Mouse (Mus musculus) midbrain, embryonic 16.5 days (tissue): ENCODE data around the gene Rmnd5a. TPM values are rescaled to one million over a fixed set of nuclear protein-coding genes. Genes with fewer than 3 reads are reported as not detected.
"Not testable (repeated sequence)": the region's sequence is repeated elsewhere in the genome, so short reads cannot be mapped to it uniquely, and the experiment has no call there.

ENCODE experiments used
- ATAC-seq: fragments of 200-750 bp; cut with Nextera tagmentation; 2 replicates; pipeline ENCODE4 v1.8.0; 2017; ENCODE audit warnings: moderate TSS enrichment
- H3K27ac ChIP-seq: fragments of 300-500 bp; sonication (generic); 2 replicates; pipeline ENCODE4 v1.5.1; 2014; ENCODE audit warnings: mild to moderate bottlenecking, low read length, mixed read lengths
- H3K27me3 ChIP-seq: fragments of 300-500 bp; sonication (generic); 2 replicates; pipeline ENCODE4 v1.6.1; 2014; ENCODE audit warnings: low read depth, low read length, mixed read lengths; ENCODE audit not compliant: control insufficient read depth, insufficient read depth
- H3K36me3 ChIP-seq: fragments of 300-500 bp; sonication (generic); 2 replicates; pipeline ENCODE4 v1.6.1; 2014; ENCODE audit warnings: mild to moderate bottlenecking, low read length, moderate library complexity, mixed read lengths; ENCODE audit not compliant: control insufficient read depth, insufficient read depth
- H3K4me1 ChIP-seq: fragments of 300-500 bp; sonication (generic); 2 replicates; pipeline ENCODE4 v1.6.1; 2014; ENCODE audit warnings: mild to moderate bottlenecking, low read length, mixed read lengths; ENCODE audit not compliant: control insufficient read depth, insufficient read depth
- H3K4me2 ChIP-seq: fragments of 300-500 bp; sonication (generic); 2 replicates; pipeline ENCODE4 v1.6.1; 2014; ENCODE audit warnings: mild to moderate bottlenecking, low read length, mixed read lengths
- H3K4me3 ChIP-seq: fragments of 300-500 bp; sonication (generic); 2 replicates; pipeline ENCODE4 v1.5.1; 2014; ENCODE audit warnings: low read depth, mild to moderate bottlenecking, low read length, moderate library complexity, mixed read lengths
- H3K9ac ChIP-seq: fragments of 300-500 bp; sonication (generic); 2 replicates; pipeline ENCODE4 v1.6.1; 2014; ENCODE audit warnings: low read depth, low read length, mixed read lengths
- H3K9me3 ChIP-seq: fragments of 300-500 bp; sonication (generic); replicated peaks from 2 replicates; pipeline ENCODE4 v1.6.1; 2014; ENCODE audit warnings: mild to moderate bottlenecking, low read length, mixed read lengths; ENCODE audit not compliant: control insufficient read depth, poor library complexity, severe bottlenecking
- WGBS: fragments of 180-500 bp; shearing (Covaris S2); extraction: QIAGEN DNeasy Blood & Tissue Kit; methylation state at CpG from one replicate; pipeline ENCODE4 v1.1.7; 2014; 5-methylcytosine and 5-hydroxymethylcytosine counted together
- polyA plus RNA-seq: library from polyadenylated mRNA; unstranded; fragments of >200 nt; fragmentation: Nextera tagmentation; extraction: Ambion mirVana; gene quantifications from 2 replicates; pipeline ENCODE4 v1.2.1, GENCODE M21; 2015

The Rmnd5a gene
- polyA plus RNA-seq, 1 experiment from 2014 or later = 8.1 TPM

- no peak overlapping the region for H3K4me3 ChIP-seq
- H3K4me2 ChIP-seq = no peak overlapping the region
- no peak overlapping the region for H3K27ac ChIP-seq
- no peaks in the 10 kb centered on the region for H3K36me3 ChIP-seq
- no peak overlapping the region for H3K9ac ChIP-seq
- no peaks in the 10 kb centered on the region for H3K9me3 ChIP-seq
- no peaks in the 10 kb centered on the region for H3K27me3 ChIP-seq
- H3K4me1 ChIP-seq = no peaks in the 10 kb centered on the region
- ATAC-seq = no peak
- WGBS = 75% methylated on average over 5 of the region's 5 CpGs
These were observed 36.3 kb upstream of the Rmnd5a start for GRCm38 (mm10) chr6:71476783-71477182.

- Histone ChIP-seq H3K9me3 (no peaks in the 10 kb centered on the region), H3K27ac (no peak overlapping the region), H3K9ac (no peak overlapping the region), H3K27me3 (no peaks in the 10 kb centered on the region), H3K4me1 (no peaks in the 10 kb centered on the region), H3K4me3 (no peak overlapping the region), H3K4me2 (no peak overlapping the region), H3K36me3 (no peaks in the 10 kb centered on the region)
- whole genome bisulfite sequencing = 93% methylated on average over 3 of the region's 3 CpGs
- ATAC-seq = no peak
These were observed 35.2 kb upstream of the Rmnd5a start for GRCm38 (mm10) chr6:71475604-71476003.

DNA sequence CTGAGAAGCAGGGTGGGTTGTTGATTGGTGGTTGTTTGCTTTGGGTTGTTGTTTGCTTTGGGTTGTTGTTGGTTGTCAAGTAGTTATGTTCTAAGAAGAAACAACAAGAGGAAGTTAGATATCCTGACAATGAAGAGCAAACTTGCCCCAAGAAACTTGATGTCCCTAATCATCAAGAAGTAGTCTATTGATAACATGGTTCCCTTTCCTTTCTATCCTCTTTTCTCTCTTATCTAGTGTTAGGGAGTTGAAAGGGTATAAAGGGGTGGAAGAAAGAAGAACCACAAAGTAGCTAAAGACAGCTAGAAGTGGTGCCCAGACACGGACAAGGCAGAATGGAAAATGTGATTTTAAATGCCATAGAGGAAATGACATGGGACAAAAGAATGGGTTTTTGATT lies 32.3 kb upstream of the Rmnd5a start:
- H3K4me1 ChIP-seq = no peaks in the 10 kb centered on the region
- WGBS = 79% methylated on average over 1 of the region's 1 CpGs
- no peaks in the 10 kb centered on the region for H3K9me3 ChIP-seq
- no peak overlapping the region for H3K4me3 ChIP-seq
- H3K27ac ChIP-seq = no peak overlapping the region
- no peaks in the 10 kb centered on the region for H3K27me3 ChIP-seq
- H3K9ac ChIP-seq = no peak overlapping the region
- no peak overlapping the region for H3K4me2 ChIP-seq
- no peak for ATAC-seq
- H3K36me3 ChIP-seq = no peaks in the 10 kb centered on the region

DNA sequence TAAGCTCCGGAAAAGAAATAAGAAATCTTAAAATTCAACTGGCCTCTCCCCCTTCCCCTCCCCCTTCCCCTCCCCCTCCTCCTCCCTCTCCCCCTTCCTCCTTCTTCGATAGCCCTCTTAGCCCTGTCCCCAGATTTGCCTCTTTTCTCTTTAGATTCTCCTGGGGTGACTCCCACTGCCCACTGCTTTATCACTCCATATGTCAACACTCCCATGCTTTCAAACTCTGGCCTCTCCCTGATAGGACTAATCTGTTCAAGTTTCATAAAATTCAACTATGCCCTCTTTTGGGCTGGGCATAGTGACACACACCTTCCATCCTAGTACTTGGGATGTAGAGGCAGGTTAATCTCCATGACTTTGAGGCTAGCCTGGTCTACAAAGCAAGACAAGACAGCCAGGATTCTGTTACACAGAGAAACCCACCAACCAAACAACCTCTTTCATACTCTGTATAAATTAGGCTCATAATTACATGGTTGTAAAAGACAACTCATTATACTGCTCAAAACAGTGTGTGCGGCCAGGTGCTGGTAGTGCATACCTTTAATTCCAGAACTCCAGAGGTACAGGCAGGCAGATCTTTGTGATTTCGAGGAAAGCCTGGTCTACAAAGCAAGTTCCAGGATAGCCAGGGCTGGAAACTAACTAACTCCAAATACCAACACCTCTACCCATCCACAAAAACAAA lies 31.5 kb upstream of the Rmnd5a start:
- H3K4me2 ChIP-seq = no peak overlapping the region
- 81% methylated on average over 4 of the region's 4 CpGs for WGBS
- H3K27ac ChIP-seq = no peak overlapping the region
- no peak overlapping the region for H3K4me3 ChIP-seq
- H3K36me3 ChIP-seq = no peaks in the 10 kb centered on the region
- no peaks in the 10 kb centered on the region for H3K9me3 ChIP-seq
- H3K4me1 ChIP-seq = no peaks in the 10 kb centered on the region
- no peak overlapping the region for H3K9ac ChIP-seq
- no peaks in the 10 kb centered on the region for H3K27me3 ChIP-seq
- no peak for ATAC-seq

DNA sequence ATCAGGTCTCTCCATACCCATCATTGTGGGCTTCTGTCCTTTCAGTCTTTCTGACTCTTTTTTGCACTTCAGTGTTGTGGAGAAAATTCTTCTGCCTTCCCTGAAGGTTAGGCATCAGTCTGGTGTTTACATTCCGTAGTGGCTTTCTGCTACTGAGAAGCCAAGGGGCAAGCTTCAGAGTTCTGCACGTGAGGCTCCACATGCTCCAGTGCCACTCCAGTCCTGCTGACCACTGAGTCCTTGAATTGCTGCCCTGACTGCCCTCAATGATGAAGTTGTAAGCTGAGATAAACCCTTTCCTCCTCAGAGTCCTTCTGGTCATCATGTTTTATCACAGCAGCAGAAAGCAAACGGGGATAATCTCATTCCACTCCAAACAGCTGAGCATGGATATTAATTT lies 28.9 kb upstream of the Rmnd5a start:
- Histone ChIP-seq H3K9ac (no peak overlapping the region), H3K27me3 (no peaks in the 10 kb centered on the region), H3K9me3 (no peaks in the 10 kb centered on the region), H3K4me3 (no peak overlapping the region), H3K36me3 (no peaks in the 10 kb centered on the region), H3K27ac (no peak overlapping the region), H3K4me1 (no peaks in the 10 kb centered on the region), H3K4me2 (no peak overlapping the region)
- no peak for ATAC-seq
- 63% methylated on average over 3 of the region's 3 CpGs for WGBS

DNA sequence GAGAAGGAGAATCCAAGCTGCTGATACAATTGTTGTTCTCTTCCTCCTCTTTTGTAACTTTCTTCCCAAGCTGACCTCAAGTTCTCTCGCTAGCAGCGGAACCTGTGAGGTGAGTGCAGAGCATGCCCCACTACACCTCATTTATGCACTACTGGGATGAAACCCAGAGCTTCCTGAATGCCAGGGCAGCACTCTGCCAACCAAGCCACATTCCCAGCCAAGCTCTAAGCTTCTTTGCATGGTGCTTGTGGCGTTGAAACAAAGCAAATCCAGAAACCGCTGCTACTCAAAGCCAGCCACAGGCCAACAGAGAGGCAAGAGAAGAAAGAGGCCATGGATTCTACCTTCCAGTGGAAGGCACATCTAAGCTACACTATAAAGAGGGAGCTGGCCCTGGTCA lies 27.3 kb upstream of the Rmnd5a start:
- H3K9ac ChIP-seq = no peak overlapping the region
- ATAC-seq = no peak
- no peaks in the 10 kb centered on the region for H3K36me3 ChIP-seq
- H3K27ac ChIP-seq = no peak overlapping the region
- 73% methylated on average over 4 of the region's 4 CpGs for WGBS
- no peaks in the 10 kb centered on the region for H3K27me3 ChIP-seq
- no peaks in the 10 kb centered on the region for H3K4me1 ChIP-seq
- H3K4me3 ChIP-seq = no peak overlapping the region
- H3K9me3 ChIP-seq = no peaks in the 10 kb centered on the region
- H3K4me2 ChIP-seq = no peak overlapping the region

DNA sequence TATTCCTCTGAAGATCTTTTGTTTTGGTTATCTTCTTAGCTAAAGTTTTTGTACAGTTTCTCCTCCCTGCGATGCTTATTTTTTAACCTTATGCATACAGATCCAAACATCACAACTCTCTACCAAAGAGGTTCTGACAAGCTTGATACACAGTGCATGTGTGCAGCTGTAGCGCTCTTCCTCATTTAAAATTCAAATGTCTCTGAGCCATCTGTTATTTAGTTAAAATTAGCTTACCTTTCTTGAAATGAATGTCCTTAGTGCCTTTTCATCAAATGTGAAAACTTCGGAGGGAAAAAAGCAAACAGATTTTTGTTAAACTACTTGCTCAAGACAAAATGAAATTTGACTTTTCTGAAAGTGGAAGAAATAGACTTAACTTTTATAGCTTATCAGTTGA lies 24.7 kb upstream of the Rmnd5a start:
- Histone ChIP-seq H3K4me1 (no peaks in the 10 kb centered on the region), H3K36me3 (no peaks in the 10 kb centered on the region), H3K9ac (no peak overlapping the region), H3K9me3 (no peaks in the 10 kb centered on the region), H3K27me3 (no peaks in the 10 kb centered on the region), H3K4me3 (no peak overlapping the region), H3K4me2 (no peak overlapping the region), H3K27ac (no peak overlapping the region)
- no peak for ATAC-seq
- WGBS = 40% methylated on average over 3 of the region's 3 CpGs

DNA sequence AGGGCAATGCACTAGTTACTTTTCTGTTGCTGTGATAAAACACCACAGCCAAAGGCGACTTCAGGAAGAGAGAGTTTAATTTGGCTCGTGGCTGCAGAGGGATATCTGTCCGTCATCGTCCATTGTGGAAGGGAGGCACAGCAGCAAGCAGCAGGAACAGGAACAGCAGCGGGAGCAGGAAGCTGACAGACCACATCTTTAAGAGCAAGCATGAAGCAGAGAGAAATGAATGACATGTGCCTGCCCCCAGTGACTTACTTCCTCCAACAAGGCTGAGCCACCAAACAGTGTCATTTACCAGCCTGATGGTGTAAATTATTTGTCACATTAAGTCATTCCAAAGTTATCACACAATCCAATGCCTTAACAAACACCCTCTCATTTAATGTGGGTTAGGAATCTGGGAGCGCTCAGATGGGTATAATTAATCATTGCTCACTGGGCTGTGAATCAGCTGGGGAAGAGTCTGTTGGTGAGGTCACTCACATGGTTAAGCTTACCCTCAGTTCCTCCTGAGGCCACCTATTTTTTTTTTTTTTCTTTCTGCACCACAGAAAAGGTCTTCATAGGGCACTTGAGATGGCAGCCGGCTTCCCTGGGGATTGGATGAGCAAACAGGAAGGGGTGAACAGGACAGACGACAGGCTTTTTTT lies 17.6 kb upstream of the Rmnd5a start:
- H3K4me3 ChIP-seq = no peak overlapping the region
- no peak for ATAC-seq
- WGBS = 74% methylated on average over 8 of the region's 8 CpGs
- H3K27ac ChIP-seq = no peak overlapping the region
- no peak overlapping the region for H3K4me2 ChIP-seq
- no peak overlapping the region for H3K9ac ChIP-seq
- no peaks in the 10 kb centered on the region for H3K4me1 ChIP-seq
- H3K9me3 ChIP-seq = no peaks in the 10 kb centered on the region
- no peaks in the 10 kb centered on the region for H3K36me3 ChIP-seq
- H3K27me3 ChIP-seq = no peaks in the 10 kb centered on the region

GRCm38 (mm10) chr6:71453983-71454739 lies 13.7 kb upstream of the Rmnd5a start:
- not testable (repeated sequence) for H3K9me3 ChIP-seq, H3K27ac ChIP-seq, H3K27me3 ChIP-seq, H3K4me1 ChIP-seq, H3K4me3 ChIP-seq, H3K9ac ChIP-seq, H3K36me3 ChIP-seq, ATAC-seq, H3K4me2 ChIP-seq
